9 mouse cellular contexts compared by ENCODE assay signal in genomic region chr2:117018917-117019538, GRCm38 (mm10).
A peak's percentile ranks its signal among the peaks of the same experiment; 100 is the strongest.
DNase-seq lines count a peak whose midpoint lies in the region; ATAC-seq and TF ChIP-seq lines count a peak whose summit lies in the region.
"Had no signal": no experiment of that assay in that cellular context is flagged by ENCODE, and none has a peak within 500 bp of the region (broad histone marks: within the 10 kb centered on the region; RNA-seq: fewer than 3 reads in every experiment).

No protein-coding gene starts in this region.

- no peaks in the 10 kb centered on the region for H3K4me1 ChIP-seq in kidney, adult 2 months (ENCODE audit: control insufficient read depth, insufficient read depth, low read length)
- no peaks in the 10 kb centered on the region for H3K4me1 ChIP-seq in liver, postnatal 0 days (ENCODE audit: insufficient read depth)

- H3K9ac ChIP-seq in liver, postnatal 0 days (replicated peaks): no peak overlapping the region
- H3K9ac ChIP-seq: neural tube, embryonic 13.5 days had no signal

- TF ChIP-seq CTCF in kidney, adult 2 months (conservative IDR thresholded peaks at IDR 0.05; ENCODE audit: insufficient read depth, insufficient read length, low read depth, low read length): no peak
- TF ChIP-seq CTCF in liver, postnatal 0 days (IDR thresholded peaks at IDR 0.05; ENCODE audit: low read depth): no peak

- WGBS in kidney, adult 2 months: 39% methylated on average over 6 of the region's 6 CpGs
- 30% methylated on average over 6 of the region's 6 CpGs for WGBS in liver, postnatal 0 days (ENCODE audit: insufficient replicate concordance)

- peak; percentile 64; the same call in 1 of the 2 replicates for ATAC-seq in liver, postnatal 0 days

- H3K9me3 ChIP-seq in liver, postnatal 0 days (ENCODE audit: low read length): no peaks in the 10 kb centered on the region
- H3K9me3 ChIP-seq: neural tube, embryonic 13.5 days had no signal

- H3K36me3 ChIP-seq in kidney, adult 2 months (ENCODE audit: control insufficient read depth, insufficient read depth, low read length): no peaks in the 10 kb centered on the region
- no peaks in the 10 kb centered on the region for H3K36me3 ChIP-seq in liver, postnatal 0 days (replicated peaks; ENCODE audit: insufficient read depth, low read length)
- H3K36me3 ChIP-seq: neural tube, embryonic 13.5 days had no signal

- DNase-seq in layer of hippocampus, adult 11-12 months (ENCODE audit: low spot score): peak; percentile 28
- no peak for DNase-seq in layer of hippocampus, adult 9-10 months (ENCODE audit: low spot score)
- DNase-seq in adrenal gland, adult 2 months: peak; percentile 93
- peak; percentile 39 to 42 for DNase-seq in frontal cortex, postnatal 10 days (ENCODE audit: low spot score in 2 of 2)
- peak; percentile 91 for DNase-seq in kidney, adult 2 months
- DNase-seq in liver, postnatal 0 days: peak; percentile 55
- peak; percentile 19 for DNase-seq in retina, postnatal 1 day
- no peak for DNase-seq in thymus, postnatal 14 days

- H3K27me3 ChIP-seq in kidney, adult 2 months (replicated peaks; ENCODE audit: control insufficient read depth, insufficient read depth, low read length): no peaks in the 10 kb centered on the region
- H3K27me3 ChIP-seq in liver, postnatal 0 days (ENCODE audit: insufficient read depth, low read length): no peaks in the 10 kb centered on the region
- H3K27me3 ChIP-seq: neural tube, embryonic 13.5 days had no signal

- peak overlapping the region; percentile 90 for H3K27ac ChIP-seq in kidney, adult 2 months (ENCODE audit: insufficient read depth, low read depth, low read length)
- peak overlapping the region; percentile 66 for H3K27ac ChIP-seq in liver, postnatal 0 days (ENCODE audit: low read depth)
- H3K27ac ChIP-seq: neural tube, embryonic 13.5 days had no signal

- no peak overlapping the region for H3K4me3 ChIP-seq in kidney, adult 2 months (ENCODE audit: insufficient read depth, low read depth, low read length)
- no peak overlapping the region for H3K4me3 ChIP-seq in liver, postnatal 0 days (ENCODE audit: low read depth, low read length)
- H3K4me3 ChIP-seq: neural tube, embryonic 13.5 days had no signal

- H3K4me2 ChIP-seq in liver, postnatal 0 days (ENCODE audit: low read depth, low read length): no peak overlapping the region
- H3K4me2 ChIP-seq: neural tube, embryonic 13.5 days had no signal

- no peak for TF ChIP-seq POLR2A in kidney, adult 2 months (IDR thresholded peaks at IDR 0.05; ENCODE audit: low read depth, low read length)

- TF ChIP-seq EP300 in liver, postnatal 0 days (IDR thresholded peaks at IDR 0.05; ENCODE audit: low read depth): 0 out of 2 replicates have a peak, but pooled peaks have one; percentile 37

Comparison
In these comparisons a context has a peak if more than half of its experiments do, and no peak if none do; other contexts are left out.
1. DNase-seq: peak in layer of hippocampus, adult 11-12 months (single experiment), adrenal gland, adult 2 months (single experiment), frontal cortex, postnatal 10 days (2 of 2), kidney, adult 2 months (single experiment), liver, postnatal 0 days (single experiment) and retina, postnatal 1 day (single experiment); none in layer of hippocampus, adult 9-10 months (single experiment) and thymus, postnatal 14 days (single experiment).